Mouse (Mus musculus): Measurements from ENCODE around the gene Gm49396. TPM values are rescaled to one million over a fixed set of nuclear protein-coding genes. Genes with fewer than 3 reads are reported as not detected.

The Gm49396 gene
- polyA plus RNA-seq, 1 experiment, result 5.3 TPM

DNA sequence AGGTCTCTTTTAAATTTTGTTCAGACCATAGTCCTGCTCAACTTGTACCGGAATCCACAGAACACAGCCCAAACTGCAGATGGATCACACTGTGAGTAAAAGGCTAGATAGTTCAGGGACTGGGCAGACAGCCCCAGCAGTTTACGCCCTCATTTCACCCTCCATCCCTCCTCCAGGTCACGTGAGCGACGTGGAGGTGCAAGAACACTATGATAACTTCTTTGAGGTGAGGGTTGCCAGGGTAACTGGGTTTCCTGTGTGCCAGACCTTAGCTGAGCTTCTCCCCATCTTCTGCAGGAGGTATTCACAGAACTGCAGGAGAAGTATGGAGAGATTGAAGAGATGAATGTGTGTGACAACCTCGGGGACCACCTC, 749 bp downstream of the Gm49396 start:
- TF ChIP-seq GATA1 (IDR thresholded peaks at IDR 0.05; ENCODE audit: low read length), result no peak

DNA sequence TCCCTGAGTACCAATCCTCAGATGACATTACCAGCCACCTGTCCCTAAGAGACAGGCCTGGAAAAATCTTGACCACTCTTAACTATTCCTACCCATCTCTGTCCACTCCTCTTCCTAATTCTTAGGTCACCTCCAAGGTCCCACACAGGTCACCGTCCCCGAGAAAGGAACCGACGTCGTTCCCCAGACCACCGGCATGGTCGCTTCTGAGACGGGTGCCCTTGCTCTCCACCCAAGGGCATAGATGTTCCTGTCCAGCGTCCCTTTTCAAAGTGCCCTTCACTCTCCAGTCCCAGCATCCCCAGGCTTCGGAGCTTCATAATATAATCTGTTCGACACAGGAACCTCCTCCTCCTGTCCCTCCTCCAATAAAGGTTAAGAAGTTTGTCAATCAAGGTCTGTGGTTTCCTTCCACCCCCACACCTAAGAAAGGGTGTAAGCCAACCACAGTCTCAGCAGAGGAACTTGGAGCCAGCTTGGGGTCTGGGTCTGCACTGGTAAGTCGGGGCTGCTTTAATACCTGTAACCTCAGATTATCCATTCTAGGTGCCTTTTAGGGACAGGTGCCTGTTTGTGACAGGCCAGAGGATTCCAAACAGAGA, 1.9 kb downstream of the Gm49396 start, which contains the start of gene Igflr1:
Igflr1 (plus strand) TSS at position 458 of the 602 bp plus-strand sequence.
- no peak for TF ChIP-seq GATA1 (IDR thresholded peaks at IDR 0.05; ENCODE audit: low read length)

DNA sequence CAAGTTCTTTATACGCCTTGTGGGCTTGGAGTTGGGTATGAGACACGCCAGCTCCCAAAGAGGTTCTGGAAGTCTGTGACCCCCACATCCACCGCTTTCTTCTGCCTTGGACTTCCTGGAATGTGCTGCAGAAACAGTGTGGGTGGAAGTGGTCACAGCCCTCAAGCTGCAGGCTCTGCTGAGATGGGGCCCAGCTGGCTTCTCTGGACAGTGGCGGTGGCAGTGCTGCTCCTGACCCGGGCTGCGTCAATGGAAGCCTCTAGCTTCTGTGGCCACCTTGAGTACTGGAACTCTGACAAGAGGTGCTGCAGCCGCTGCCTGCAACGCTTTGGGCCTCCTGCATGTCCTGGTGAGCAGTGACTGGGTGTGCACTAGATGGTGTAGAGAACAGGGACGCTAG, 2.9 kb downstream of the Gm49396 start:
- no peak for TF ChIP-seq GATA1 (IDR thresholded peaks at IDR 0.05; ENCODE audit: low read length)

DNA sequence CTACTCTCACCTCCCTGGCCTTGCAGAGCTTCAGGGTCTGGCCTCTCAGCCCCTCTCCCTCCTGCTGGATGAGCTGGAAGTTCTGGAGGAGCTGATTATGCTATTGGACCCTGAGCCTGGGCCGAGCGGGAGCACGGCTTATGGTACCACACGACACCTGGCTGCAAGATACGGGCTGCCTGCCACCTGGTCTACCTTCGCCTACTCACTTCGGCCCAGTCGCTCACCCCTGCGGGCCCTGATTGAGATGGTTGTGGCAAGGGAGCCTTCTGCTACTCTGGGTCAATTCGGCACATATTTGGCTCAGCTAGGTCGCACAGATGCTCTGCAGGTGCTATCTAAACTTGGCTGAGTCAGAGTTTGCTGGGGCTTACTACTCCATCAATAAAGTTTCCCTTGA, 4.4 kb downstream of the Gm49396 start:
- TF ChIP-seq GATA1 (IDR thresholded peaks at IDR 0.05; ENCODE audit: low read length), result no peak

DNA sequence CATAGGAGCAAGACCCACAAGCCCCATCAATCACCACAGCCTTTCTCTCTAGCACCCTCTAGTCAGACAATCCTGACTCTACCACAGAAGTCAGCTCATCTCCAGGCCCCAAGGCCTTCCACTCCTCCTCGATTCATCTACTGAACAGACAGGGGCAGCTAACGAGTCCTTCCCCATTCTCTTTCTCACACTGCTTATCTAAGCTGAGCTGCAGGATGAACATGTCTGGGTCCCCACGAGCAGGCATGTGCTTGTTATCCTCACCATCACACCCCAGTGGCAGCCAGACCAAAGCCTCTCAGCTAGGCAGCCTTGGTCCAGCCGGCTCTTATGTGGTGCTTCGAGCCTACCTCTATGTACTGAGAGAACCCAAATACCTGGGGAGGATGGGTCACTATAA, 9.2 kb downstream of the Gm49396 start:
- no peak for TF ChIP-seq GATA1 (IDR thresholded peaks at IDR 0.05; ENCODE audit: low read length)

DNA sequence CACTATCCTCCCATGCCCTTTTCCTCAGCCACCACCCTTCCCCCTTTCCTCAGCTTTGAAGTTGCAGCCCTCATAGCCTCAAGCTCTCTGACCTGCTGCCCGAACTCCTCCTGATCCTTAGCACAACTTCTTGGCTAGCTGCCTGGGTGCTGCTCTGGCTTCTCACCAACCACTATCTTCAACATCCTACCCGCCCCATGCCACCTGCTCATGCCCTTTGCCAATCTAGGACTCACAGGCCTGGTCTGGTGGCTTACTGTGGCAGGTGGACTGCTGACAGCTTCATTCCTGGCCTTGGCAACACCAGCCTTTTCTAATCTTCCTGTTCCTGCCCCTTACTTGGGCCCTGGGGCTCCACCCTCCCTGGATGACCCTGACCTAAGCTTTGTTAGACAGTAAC, 9.8 kb downstream of the Gm49396 start:
- no peak for TF ChIP-seq GATA1 (IDR thresholded peaks at IDR 0.05; ENCODE audit: low read length)

DNA sequence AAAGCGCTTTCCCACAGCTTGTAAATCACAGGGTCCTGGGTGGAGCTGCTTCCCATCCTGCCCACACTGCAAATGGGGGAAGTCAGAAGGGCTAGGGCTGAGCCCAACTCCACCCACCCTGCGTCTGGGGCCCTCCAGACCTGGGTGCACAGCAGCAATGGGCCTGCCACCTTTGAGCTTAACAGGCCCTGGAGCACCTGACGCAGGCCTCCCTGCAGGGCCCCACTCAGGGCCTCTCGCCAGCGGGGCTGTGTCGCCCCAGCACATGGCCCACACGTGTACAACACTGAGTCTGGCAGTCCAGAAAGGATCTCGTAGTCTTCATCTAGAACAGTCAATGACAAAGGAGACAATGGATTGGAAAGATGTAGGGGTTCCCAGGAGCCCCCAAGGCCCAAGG, 16.8 kb downstream of the Gm49396 start:
- TF ChIP-seq GATA1 (IDR thresholded peaks at IDR 0.05; ENCODE audit: low read length), result no peak

DNA sequence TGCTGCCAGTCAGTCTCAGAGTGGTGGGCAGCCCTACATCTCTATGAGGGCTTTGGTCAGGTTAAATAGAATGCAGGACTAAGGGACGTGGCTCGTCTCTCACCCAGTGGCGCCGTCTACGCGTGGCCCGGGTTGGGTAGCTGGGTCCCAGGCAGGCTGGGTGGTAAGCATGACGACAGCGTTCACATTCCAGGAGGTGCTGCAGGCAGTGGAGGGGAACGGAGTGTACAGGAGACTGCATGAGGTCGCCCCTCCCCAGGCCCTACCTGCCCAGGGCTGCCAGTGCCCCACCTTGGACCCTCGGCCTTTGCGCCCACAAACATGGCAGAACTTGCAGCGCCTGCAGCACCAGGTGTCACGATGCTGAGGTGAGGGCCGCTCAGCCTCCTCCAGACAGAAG, 18.4 kb downstream of the Gm49396 start:
- no peak for TF ChIP-seq GATA1 (IDR thresholded peaks at IDR 0.05; ENCODE audit: low read length)

DNA sequence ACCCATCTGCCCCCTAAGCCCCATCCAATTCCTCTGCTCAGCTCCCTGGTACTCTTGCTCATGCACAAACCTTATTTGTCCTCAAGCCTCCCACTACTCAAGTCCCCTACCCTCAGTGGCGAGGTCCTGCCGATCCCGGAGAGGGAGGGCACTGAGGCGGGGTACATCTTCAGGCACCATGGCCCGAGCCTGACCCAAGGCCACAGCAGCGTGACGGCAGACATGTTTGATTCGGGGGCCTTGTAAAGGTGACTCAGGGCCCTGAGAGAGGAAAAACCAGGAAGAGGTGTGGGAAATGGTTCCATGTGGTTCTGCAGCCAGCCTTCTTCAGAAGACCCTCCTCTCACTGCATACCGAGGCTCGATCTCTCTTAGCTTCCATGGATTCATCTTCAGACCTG, 21.2 kb downstream of the Gm49396 start:
- TF ChIP-seq GATA1 (IDR thresholded peaks at IDR 0.05; ENCODE audit: low read length), result no peak

DNA sequence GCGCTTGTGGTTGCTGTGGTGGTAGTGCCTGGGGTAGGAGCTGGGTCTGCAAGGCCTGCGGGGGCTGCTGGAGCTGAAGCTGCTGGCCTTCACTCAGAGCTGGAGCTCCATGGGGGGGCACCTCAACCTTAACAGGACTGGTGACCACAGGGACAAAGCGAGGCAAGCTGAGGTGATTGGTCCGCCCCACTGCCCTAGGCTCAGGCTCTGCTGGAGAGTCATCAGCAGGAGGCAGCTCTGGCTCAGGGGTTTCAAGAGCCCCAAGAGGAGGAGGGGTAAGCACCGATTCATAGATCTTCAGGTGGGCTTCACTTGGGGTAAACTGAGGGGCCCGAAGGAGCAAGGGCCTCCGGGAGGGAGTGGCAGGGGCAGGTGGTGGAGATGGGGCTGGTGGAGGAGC, 22.0 kb downstream of the Gm49396 start:
- TF ChIP-seq GATA1 (IDR thresholded peaks at IDR 0.05; ENCODE audit: low read length), result no peak

DNA sequence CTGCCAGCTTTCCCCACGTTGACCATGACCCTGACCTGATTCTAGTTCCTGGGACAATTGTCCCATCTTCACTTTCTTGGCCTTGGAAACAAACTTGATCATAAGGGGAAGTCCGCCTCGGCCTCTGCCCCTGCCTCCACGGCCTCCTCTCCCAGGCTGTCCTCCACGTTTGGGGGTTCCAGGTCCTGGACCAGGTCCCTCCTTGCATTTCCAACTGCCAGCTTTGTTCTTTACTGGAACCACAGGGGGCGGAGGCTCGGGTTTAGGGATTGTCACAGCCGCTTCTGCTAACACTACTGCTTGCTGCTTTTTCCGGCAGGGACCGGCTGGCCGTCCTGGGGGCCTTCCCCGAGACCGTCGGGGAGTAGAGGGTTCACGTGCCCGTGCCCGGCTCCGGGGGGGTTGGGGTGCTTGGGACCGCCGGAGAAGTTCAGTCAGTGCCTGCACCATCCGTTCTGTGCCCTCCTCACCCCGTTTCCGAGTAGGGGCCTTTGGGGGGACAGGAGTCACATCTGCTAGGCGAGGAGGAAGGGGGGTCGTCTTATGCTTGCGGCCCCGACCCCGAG, 23.4 kb downstream of the Gm49396 start:
- TF ChIP-seq GATA1 (IDR thresholded peaks at IDR 0.05; ENCODE audit: low read length), result no peak

DNA sequence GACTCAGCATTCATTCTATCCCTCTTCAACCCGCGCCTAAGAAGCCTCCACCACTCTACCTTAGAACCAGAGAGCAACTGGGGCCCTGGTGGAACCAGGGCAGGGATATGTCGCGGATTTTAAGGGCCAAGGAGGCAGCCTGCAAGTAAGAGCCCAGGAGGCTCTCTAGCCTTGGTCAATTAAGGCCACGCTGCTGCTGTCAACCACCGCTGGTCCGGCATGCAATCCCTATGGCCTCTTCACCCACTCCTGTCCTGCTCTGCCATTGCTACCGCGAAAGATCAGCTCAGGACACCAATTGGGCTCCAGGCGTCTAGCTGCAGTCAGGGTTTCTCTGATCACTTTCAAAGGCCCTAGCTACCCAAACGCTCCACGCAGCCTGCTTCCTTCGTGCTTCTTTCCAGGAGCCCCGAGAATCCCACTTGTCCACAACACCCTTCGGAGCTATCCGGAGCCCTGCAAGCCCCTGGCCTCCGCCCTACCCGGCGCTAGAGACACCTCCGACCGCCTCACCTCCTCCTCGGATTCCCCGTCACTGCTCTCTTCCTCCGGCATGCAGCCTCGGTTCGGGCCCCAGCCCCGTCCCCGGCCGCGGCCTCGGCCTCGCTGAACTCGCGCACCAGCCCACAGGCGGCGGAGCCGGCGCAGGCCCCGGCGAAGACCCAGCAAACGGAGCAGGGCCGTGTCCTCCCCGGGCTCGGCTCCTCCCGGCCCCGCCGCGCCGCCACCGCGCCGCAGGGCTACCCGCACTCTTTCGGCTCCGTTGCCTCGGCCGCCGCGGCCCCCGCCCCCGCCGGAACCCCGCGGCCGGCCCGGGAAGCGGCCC, 24.9 kb downstream of the Gm49396 start:
- no peak for TF ChIP-seq GATA1 (IDR thresholded peaks at IDR 0.05; ENCODE audit: low read length)

DNA sequence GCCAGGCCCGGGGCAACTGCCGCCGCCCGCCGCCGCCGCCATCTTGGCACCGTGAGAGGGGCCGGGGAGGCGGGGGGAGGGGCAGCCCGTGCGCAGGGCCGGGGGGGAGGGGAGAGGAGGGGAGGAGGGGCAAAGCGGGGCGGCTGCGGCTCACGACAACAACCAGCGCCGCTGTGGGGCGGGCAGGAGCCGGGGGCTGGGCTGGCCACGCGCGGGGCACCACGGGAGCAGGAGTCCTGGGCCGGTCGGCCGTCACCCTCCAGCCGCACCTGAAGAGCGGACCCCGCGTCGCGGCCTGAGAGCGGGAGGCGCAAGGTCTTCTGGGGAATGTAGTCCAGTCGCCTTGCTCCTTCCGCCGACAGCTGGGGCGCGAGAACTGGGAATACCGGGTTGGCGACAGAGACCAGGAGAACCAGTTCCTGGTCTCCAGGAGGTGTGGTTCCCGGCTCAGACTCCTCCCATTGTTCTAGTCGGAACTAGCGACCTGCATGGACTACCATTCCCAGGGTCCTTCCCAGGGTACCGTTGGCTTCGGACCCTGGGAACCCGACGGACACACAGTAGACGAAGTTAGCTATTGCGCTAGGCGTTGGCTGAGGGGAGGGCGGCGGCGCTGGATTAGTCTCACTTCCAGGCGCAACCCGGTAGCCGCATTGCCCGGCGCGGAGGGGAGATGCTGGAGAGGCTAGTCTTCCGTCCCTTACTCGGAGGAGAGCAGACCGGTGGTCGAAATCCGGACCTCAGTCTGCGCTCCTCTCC, 25.7 kb downstream of the Gm49396 start, which contains the start of gene Kmt2b:
Kmt2b (minus strand) TSS at position 51 of the 759 bp plus-strand sequence.
- no peak for TF ChIP-seq GATA1 (IDR thresholded peaks at IDR 0.05; ENCODE audit: low read length)

DNA sequence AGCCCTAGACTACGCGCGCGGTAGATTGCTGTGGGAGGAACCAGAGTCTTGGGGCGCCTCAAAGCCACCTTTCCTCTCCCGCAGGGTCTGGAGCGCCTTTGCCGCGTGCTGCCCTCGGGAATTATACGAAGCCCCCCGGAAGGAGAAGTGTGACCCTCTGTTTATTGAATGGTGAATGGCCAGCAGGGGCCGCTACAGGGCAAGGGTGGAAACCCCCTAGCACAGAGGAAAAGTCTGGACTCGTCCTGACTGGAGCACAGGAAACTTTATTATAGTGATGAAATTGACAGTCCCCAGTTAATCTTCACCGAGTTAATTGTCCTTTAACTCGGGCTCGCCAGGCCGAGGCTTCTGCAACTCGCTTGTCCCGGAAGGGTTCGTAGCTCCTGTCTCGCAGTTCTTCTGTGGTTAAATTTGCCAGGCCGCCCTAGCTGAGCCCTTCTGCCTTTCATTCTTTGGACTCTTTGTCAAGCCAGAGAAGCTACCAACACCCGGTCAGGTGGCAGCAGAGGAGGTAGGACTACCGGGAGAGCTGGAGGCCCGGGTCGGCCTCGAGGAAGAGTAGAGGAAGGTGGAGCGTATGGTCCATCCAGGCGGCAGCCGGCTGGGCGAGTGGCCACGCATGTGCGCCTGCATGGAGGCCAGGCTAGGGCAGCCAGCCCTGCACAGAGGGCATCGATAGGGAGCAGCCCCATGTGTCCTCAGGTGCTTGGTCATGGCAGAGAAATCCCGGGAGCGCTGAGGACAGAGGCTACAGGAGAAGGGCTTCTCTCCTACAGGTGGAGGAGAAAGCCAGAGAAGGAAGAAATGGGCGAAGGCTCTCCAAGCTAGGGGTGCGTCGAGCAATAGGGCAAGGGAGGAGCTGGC, 26.5 kb downstream of the Gm49396 start:
- no peak for TF ChIP-seq GATA1 (IDR thresholded peaks at IDR 0.05; ENCODE audit: low read length)

Data from G1E-ER4 (cell line).